Mouse (Mus musculus) lung, embryonic 15.5 days (tissue): ENCODE results near the gene Mlycd. TPM values are rescaled to one million over a fixed set of nuclear protein-coding genes. Genes with fewer than 3 reads are reported as not detected.

Source experiments
- ATAC-seq: fragments of 200-750 bp; cut with Nextera tagmentation; 2 replicates; pipeline ENCODE4 v1.8.0; 2017; ENCODE audit warnings: moderate number of reproducible peaks, borderline replicate concordance; ENCODE audit not compliant: low FRiP score, low TSS enrichment; ENCODE audit errors: extremely low read depth
- H3K27ac ChIP-seq: fragments of 300-500 bp; sonication (generic); 2 replicates; pipeline ENCODE4 v1.5.1; 2015; ENCODE audit warnings: moderate library complexity, mild to moderate bottlenecking, inconsistent platforms
- H3K27me3 ChIP-seq: fragments of 300-500 bp; sonication (generic); 2 replicates; pipeline ENCODE4 v1.6.1; 2015; ENCODE audit warnings: inconsistent platforms
- H3K36me3 ChIP-seq: fragments of 300-500 bp; sonication (generic); 2 replicates; pipeline ENCODE4 v1.6.1; 2015; ENCODE audit warnings: inconsistent platforms
- H3K4me1 ChIP-seq: fragments of 300-500 bp; sonication (generic); 2 replicates; pipeline ENCODE4 v1.6.1; 2015; ENCODE audit warnings: inconsistent platforms
- H3K4me2 ChIP-seq: fragments of 300-500 bp; sonication (generic); 2 replicates; pipeline ENCODE4 v1.6.1; 2015; ENCODE audit warnings: inconsistent platforms, mild to moderate bottlenecking, moderate library complexity
- H3K4me3 ChIP-seq: fragments of 300-500 bp; sonication (generic); 2 replicates; pipeline ENCODE4 v1.5.1; 2015; ENCODE audit warnings: mild to moderate bottlenecking, inconsistent platforms
- H3K9ac ChIP-seq: fragments of 300-500 bp; sonication (generic); 2 replicates; pipeline ENCODE4 v1.6.1; 2015; ENCODE audit warnings: inconsistent platforms
- H3K9me3 ChIP-seq: fragments of 300-500 bp; sonication (generic); 2 replicates; pipeline ENCODE4 v1.6.1; 2016; ENCODE audit warnings: inconsistent platforms
- WGBS: fragments of 180-500 bp; shearing (Covaris S2); methylation state at CpG from one replicate; pipeline ENCODE4 v1.1.7; 2015; 5-methylcytosine and 5-hydroxymethylcytosine counted together
- polyA plus RNA-seq: library from polyadenylated mRNA; unstranded; fragments of >200 nt; fragmentation: Nextera tagmentation; extraction: Ambion mirVana; gene quantifications from 2 replicates; pipeline ENCODE4 v1.2.1, GENCODE M21; 2015

The Mlycd gene
- polyA plus RNA-seq, 1 experiment from 2014 or later, result 14.8 TPM

GRCm38 (mm10) chr8:119426069-119426735 is 31.5 kb downstream of the Mlycd start:
- H3K4me1 ChIP-seq, result peaks cover 24% of the 10 kb centered on the region
- H3K27ac ChIP-seq, result peak overlapping the region; percentile 72
- no peak for ATAC-seq
- H3K4me3 ChIP-seq, result no peak overlapping the region
- H3K9me3 ChIP-seq, result no peaks in the 10 kb centered on the region
- no peaks in the 10 kb centered on the region for H3K27me3 ChIP-seq
- no peaks in the 10 kb centered on the region for H3K36me3 ChIP-seq
- H3K9ac ChIP-seq, result no peak overlapping the region
- H3K4me2 ChIP-seq, result no peak overlapping the region
- whole genome bisulfite sequencing, result 59% methylated on average over 6 of the region's 6 CpGs

- H3K4me2 ChIP-seq, result no peak overlapping the region
- WGBS, result 73% methylated on average over 12 of the region's 12 CpGs
- no peak overlapping the region for H3K27ac ChIP-seq
- no peak overlapping the region for H3K9ac ChIP-seq
- H3K9me3 ChIP-seq, result no peaks in the 10 kb centered on the region
- H3K4me3 ChIP-seq, result no peak overlapping the region
- H3K36me3 ChIP-seq, result no peaks in the 10 kb centered on the region
- no peak for ATAC-seq
- no peaks in the 10 kb centered on the region for H3K27me3 ChIP-seq
- peaks cover 20% of the 10 kb centered on the region for H3K4me1 ChIP-seq
Measured at GRCm38 (mm10) chr8:119427634-119428349, 33.1 kb downstream of the Mlycd start.

GRCm38 (mm10) chr8:119428350-119428740 is 33.7 kb downstream of the Mlycd start:
- no peak for ATAC-seq

GRCm38 (mm10) chr8:119428766-119429327 is 34.2 kb downstream of the Mlycd start:
- Histone ChIP-seq H3K9ac (no peak overlapping the region), H3K36me3 (no peaks in the 10 kb centered on the region), H3K4me3 (no peak overlapping the region), H3K9me3 (no peaks in the 10 kb centered on the region), H3K27ac (no peak overlapping the region), H3K27me3 (no peaks in the 10 kb centered on the region), H3K4me2 (no peak overlapping the region), H3K4me1 (peaks cover 16% of the 10 kb centered on the region)
- no peak for ATAC-seq
- 62% methylated on average over 5 of the region's 5 CpGs for WGBS

More at GRCm38 (mm10) chr8:119428350-119428740, 33.7 kb downstream of the Mlycd start:
- Histone ChIP-seq H3K9ac (no peak overlapping the region), H3K9me3 (no peaks in the 10 kb centered on the region), H3K27ac (no peak overlapping the region), H3K4me2 (no peak overlapping the region), H3K4me1 (peaks cover 20% of the 10 kb centered on the region), H3K27me3 (no peaks in the 10 kb centered on the region), H3K4me3 (no peak overlapping the region), H3K36me3 (no peaks in the 10 kb centered on the region)
- WGBS, result 50% methylated on average over 7 of the region's 7 CpGs

GRCm38 (mm10) chr8:119429552-119429951 is 34.9 kb downstream of the Mlycd start:
- H3K9me3 ChIP-seq, result no peaks in the 10 kb centered on the region
- H3K4me3 ChIP-seq, result no peak overlapping the region
- 55% methylated on average over 3 of the region's 3 CpGs for WGBS
- H3K36me3 ChIP-seq, result no peaks in the 10 kb centered on the region
- no peak for ATAC-seq
- no peak overlapping the region for H3K27ac ChIP-seq
- H3K9ac ChIP-seq, result no peak overlapping the region
- H3K4me1 ChIP-seq, result peaks cover 13% of the 10 kb centered on the region
- H3K27me3 ChIP-seq, result no peaks in the 10 kb centered on the region
- H3K4me2 ChIP-seq, result no peak overlapping the region

- no peak overlapping the region for H3K27ac ChIP-seq
- no peak overlapping the region for H3K4me3 ChIP-seq
- no peaks in the 10 kb centered on the region for H3K9me3 ChIP-seq
- ATAC-seq, result no peak
- 65% methylated on average over 8 of the region's 8 CpGs for WGBS
- H3K36me3 ChIP-seq, result no peaks in the 10 kb centered on the region
- H3K27me3 ChIP-seq, result no peaks in the 10 kb centered on the region
- no peak overlapping the region for H3K4me2 ChIP-seq
- no peak overlapping the region for H3K9ac ChIP-seq
- peaks cover 13% of the 10 kb centered on the region for H3K4me1 ChIP-seq
Measured at GRCm38 (mm10) chr8:119430250-119430649, 35.6 kb downstream of the Mlycd start.

- no peaks in the 10 kb centered on the region for H3K36me3 ChIP-seq
- H3K4me1 ChIP-seq, result peaks cover 13% of the 10 kb centered on the region
- no peaks in the 10 kb centered on the region for H3K27me3 ChIP-seq
- WGBS, result 84% methylated on average over 7 of the region's 7 CpGs
- no peak overlapping the region for H3K27ac ChIP-seq
- no peak overlapping the region for H3K9ac ChIP-seq
- no peak for ATAC-seq
- no peak overlapping the region for H3K4me3 ChIP-seq
- H3K9me3 ChIP-seq, result no peaks in the 10 kb centered on the region
- H3K4me2 ChIP-seq, result no peak overlapping the region
Measured at GRCm38 (mm10) chr8:119430690-119431089, 36.0 kb downstream of the Mlycd start.

- H3K27ac ChIP-seq, result no peak overlapping the region
- no peaks in the 10 kb centered on the region for H3K9me3 ChIP-seq
- H3K27me3 ChIP-seq, result no peaks in the 10 kb centered on the region
- 40% methylated on average over 3 of the region's 3 CpGs for WGBS
- H3K4me3 ChIP-seq, result no peak overlapping the region
- H3K9ac ChIP-seq, result no peak overlapping the region
- ATAC-seq, result no peak
- H3K4me2 ChIP-seq, result no peak overlapping the region
- H3K36me3 ChIP-seq, result no peaks in the 10 kb centered on the region
- H3K4me1 ChIP-seq, result peaks cover 18% of the 10 kb centered on the region; the same call in 1 of the 2 replicates
Measured at GRCm38 (mm10) chr8:119432372-119432771, 37.7 kb downstream of the Mlycd start.

GRCm38 (mm10) chr8:119433582-119434174 is 39.0 kb downstream of the Mlycd start, which contains the start of gene Osgin1:
Osgin1 (plus strand) TSS chr8:119434124.
- no peak within 1 kb of the TSS for H3K9ac ChIP-seq
- H3K4me2 ChIP-seq, result no peak within 1 kb of the TSS
- no peak within 1 kb of the TSS for H3K27ac ChIP-seq
- WGBS, result 80% methylated on average over 13 of the region's 13 CpGs
- no peaks in the 10 kb centered on the region for H3K27me3 ChIP-seq
- ATAC-seq, result no peak
- H3K36me3 ChIP-seq, result no peaks in the 10 kb centered on the region
- no peaks in the 10 kb centered on the region for H3K9me3 ChIP-seq
- H3K4me3 ChIP-seq, result no peak within 1 kb of the TSS
- H3K4me1 ChIP-seq, result peaks cover 18% of the 10 kb centered on the region; the same call in 1 of the 2 replicates

- no peak overlapping the region for H3K4me2 ChIP-seq
- H3K27me3 ChIP-seq, result no peaks in the 10 kb centered on the region
- H3K4me1 ChIP-seq, result peaks cover 16% of the 10 kb centered on the region; the same call in 1 of the 2 replicates
- no peak for ATAC-seq
- H3K9ac ChIP-seq, result no peak overlapping the region
- no peaks in the 10 kb centered on the region for H3K9me3 ChIP-seq
- 57% methylated on average over 6 of the region's 6 CpGs for WGBS
- no peak overlapping the region for H3K4me3 ChIP-seq
- no peak overlapping the region for H3K27ac ChIP-seq
- H3K36me3 ChIP-seq, result no peaks in the 10 kb centered on the region
Measured at GRCm38 (mm10) chr8:119434569-119434968, 39.9 kb downstream of the Mlycd start.

- no peaks in the 10 kb centered on the region for H3K36me3 ChIP-seq
- H3K27me3 ChIP-seq, result no peaks in the 10 kb centered on the region
- H3K27ac ChIP-seq, result no peak overlapping the region
- H3K9me3 ChIP-seq, result no peaks in the 10 kb centered on the region
- WGBS, result 83% methylated on average over 7 of the region's 7 CpGs
- no peak overlapping the region for H3K4me3 ChIP-seq
- no peak for ATAC-seq
- H3K4me1 ChIP-seq, result peaks cover 23% of the 10 kb centered on the region
- H3K4me2 ChIP-seq, result no peak overlapping the region
- no peak overlapping the region for H3K9ac ChIP-seq
Measured at GRCm38 (mm10) chr8:119435527-119435926, 40.8 kb downstream of the Mlycd start.

GRCm38 (mm10) chr8:119436331-119436730 is 41.7 kb downstream of the Mlycd start:
- Histone ChIP-seq H3K4me1 (peaks cover 30% of the 10 kb centered on the region), H3K4me2 (no peak overlapping the region), H3K4me3 (no peak overlapping the region), H3K9me3 (no peaks in the 10 kb centered on the region), H3K27me3 (no peaks in the 10 kb centered on the region), H3K36me3 (no peaks in the 10 kb centered on the region), H3K9ac (no peak overlapping the region), H3K27ac (no peak overlapping the region)
- 87% methylated on average over 10 of the region's 10 CpGs for WGBS
- ATAC-seq, result no peak
